Mouse (Mus musculus): ENCODE results near the gene Inka2. TPM values are rescaled to one million over a fixed set of nuclear protein-coding genes. Genes with fewer than 3 reads are reported as not detected.

The Inka2 gene
- polyA plus RNA-seq, 1 experiment from 2014 or later, result 0.36 TPM

GRCm38 (mm10) chr3:105670801-105671200, 33.6 kb upstream of the Inka2 start:
- 88% methylated on average over 1 of the region's 1 CpGs for WGBS
- H3K4me1 ChIP-seq (replicated peaks; ENCODE audit: control insufficient read depth, insufficient read depth, low read length), result no peaks in the 10 kb centered on the region
- H3K4me3 ChIP-seq (ENCODE audit: low read depth, low read length), result no peak overlapping the region
- H3K4me2 ChIP-seq, result no peak overlapping the region
- H3K9me3 ChIP-seq (ENCODE audit: control insufficient read depth, low read length), result no peaks in the 10 kb centered on the region
- H3K9ac ChIP-seq (ENCODE audit: low read depth, low read length), result no peak overlapping the region
- no peak overlapping the region for H3K27ac ChIP-seq (ENCODE audit: low read depth, low read length)
- no peaks in the 10 kb centered on the region; the same call in 1 of the 2 replicates for H3K27me3 ChIP-seq (replicated peaks; ENCODE audit: control insufficient read depth, insufficient read depth, low read length)
- DNase-seq (ENCODE audit: low spot score) (no peak), ATAC-seq (replicated peaks; ENCODE audit: low FRiP score) (no peak; the same call in 1 of the 2 replicates)
- no peaks in the 10 kb centered on the region for H3K36me3 ChIP-seq (ENCODE audit: control insufficient read depth, insufficient read depth, low read length)

- Histone ChIP-seq H3K27me3 (replicated peaks; ENCODE audit: control insufficient read depth, insufficient read depth, low read length) (no peaks in the 10 kb centered on the region), H3K4me2 (no peak overlapping the region), H3K9me3 (ENCODE audit: control insufficient read depth, low read length) (no peaks in the 10 kb centered on the region), H3K4me1 (replicated peaks; ENCODE audit: control insufficient read depth, insufficient read depth, low read length) (no peaks in the 10 kb centered on the region), H3K27ac (ENCODE audit: low read depth, low read length) (no peak overlapping the region), H3K4me3 (ENCODE audit: low read depth, low read length) (no peak overlapping the region), H3K36me3 (ENCODE audit: control insufficient read depth, insufficient read depth, low read length) (peaks cover 11% of the 10 kb centered on the region), H3K9ac (ENCODE audit: low read depth, low read length) (no peak overlapping the region)
- ATAC-seq (replicated peaks; ENCODE audit: low FRiP score), result peak; percentile 45; the same call in 1 of the 2 replicates
- no peak for DNase-seq (ENCODE audit: low spot score)
- WGBS, result 27% methylated on average over 7 of the region's 7 CpGs
These were observed 29.7 kb upstream of the Inka2 start for GRCm38 (mm10) chr3:105674595-105675218.

GRCm38 (mm10) chr3:105675932-105676331, 28.5 kb upstream of the Inka2 start:
- Histone ChIP-seq H3K4me3 (ENCODE audit: low read depth, low read length) (no peak overlapping the region), H3K9ac (ENCODE audit: low read depth, low read length) (no peak overlapping the region), H3K4me1 (replicated peaks; ENCODE audit: control insufficient read depth, insufficient read depth, low read length) (no peaks in the 10 kb centered on the region), H3K27me3 (replicated peaks; ENCODE audit: control insufficient read depth, insufficient read depth, low read length) (no peaks in the 10 kb centered on the region), H3K36me3 (ENCODE audit: control insufficient read depth, insufficient read depth, low read length) (peaks cover 11% of the 10 kb centered on the region), H3K9me3 (ENCODE audit: control insufficient read depth, low read length) (no peaks in the 10 kb centered on the region), H3K4me2 (no peak overlapping the region), H3K27ac (ENCODE audit: low read depth, low read length) (no peak overlapping the region)
- 53% methylated on average over 2 of the region's 2 CpGs for WGBS
- DNase-seq (ENCODE audit: low spot score), result no peak
- ATAC-seq (replicated peaks; ENCODE audit: low FRiP score), result no peak

GRCm38 (mm10) chr3:105680346-105680745, 24.1 kb upstream of the Inka2 start:
- no peaks in the 10 kb centered on the region for H3K4me1 ChIP-seq (replicated peaks; ENCODE audit: control insufficient read depth, insufficient read depth, low read length)
- no peak overlapping the region for H3K9ac ChIP-seq (ENCODE audit: low read depth, low read length)
- no peaks in the 10 kb centered on the region for H3K9me3 ChIP-seq (ENCODE audit: control insufficient read depth, low read length)
- ATAC-seq (replicated peaks; ENCODE audit: low FRiP score), result no peak
- no peak overlapping the region for H3K27ac ChIP-seq (ENCODE audit: low read depth, low read length)
- H3K27me3 ChIP-seq (replicated peaks; ENCODE audit: control insufficient read depth, insufficient read depth, low read length), result no peaks in the 10 kb centered on the region
- WGBS, result 91% methylated on average over 7 of the region's 7 CpGs
- no peak for DNase-seq (ENCODE audit: low spot score)
- H3K4me3 ChIP-seq (ENCODE audit: low read depth, low read length), result no peak overlapping the region
- peaks cover 11% of the 10 kb centered on the region for H3K36me3 ChIP-seq (ENCODE audit: control insufficient read depth, insufficient read depth, low read length)
- H3K4me2 ChIP-seq, result no peak overlapping the region

GRCm38 (mm10) chr3:105686394-105687323, 17.7 kb upstream of the Inka2 start:
- Histone ChIP-seq H3K9me3 (ENCODE audit: control insufficient read depth, low read length) (no peaks in the 10 kb centered on the region), H3K4me3 (ENCODE audit: low read depth, low read length) (peak overlapping the region; percentile 73), H3K4me2 (peak overlapping the region; percentile 76), H3K27ac (ENCODE audit: low read depth, low read length) (peak overlapping the region; percentile 67), H3K4me1 (replicated peaks; ENCODE audit: control insufficient read depth, insufficient read depth, low read length) (no peaks in the 10 kb centered on the region; the same call in 1 of the 2 replicates), H3K9ac (ENCODE audit: low read depth, low read length) (peak overlapping the region; percentile 92), H3K27me3 (replicated peaks; ENCODE audit: control insufficient read depth, insufficient read depth, low read length) (0 out of 2 replicates have a peak, but pooled peaks cover 2% of the 10 kb centered on the region), H3K36me3 (ENCODE audit: control insufficient read depth, insufficient read depth, low read length) (no peaks in the 10 kb centered on the region; the same call in 1 of the 2 replicates)
- DNase-seq (ENCODE audit: low spot score) (no peak), ATAC-seq (replicated peaks; ENCODE audit: low FRiP score) (peak; percentile 68)
- 5% methylated on average over 60 of the region's 60 CpGs for WGBS

- peak within 1 kb of the TSS; percentile 92 for H3K9ac ChIP-seq (ENCODE audit: low read depth, low read length)
- 0 out of 2 replicates have a peak, but pooled peaks cover 2% of the 10 kb centered on the region for H3K27me3 ChIP-seq (replicated peaks; ENCODE audit: control insufficient read depth, insufficient read depth, low read length)
- WGBS, result under 1% methylated on average over 72 of the region's 72 CpGs
- H3K4me3 ChIP-seq (ENCODE audit: low read depth, low read length), result peak within 1 kb of the TSS; percentile 73
- peak within 1 kb of the TSS; percentile 76 for H3K4me2 ChIP-seq
- peak; percentile 94 for ATAC-seq (replicated peaks; ENCODE audit: low FRiP score)
- peak; percentile 96 for DNase-seq (ENCODE audit: low spot score)
- H3K4me1 ChIP-seq (replicated peaks; ENCODE audit: control insufficient read depth, insufficient read depth, low read length), result no peaks in the 10 kb centered on the region; the same call in 1 of the 2 replicates
- H3K27ac ChIP-seq (ENCODE audit: low read depth, low read length), result peak within 1 kb of the TSS; percentile 67
- H3K9me3 ChIP-seq (ENCODE audit: control insufficient read depth, low read length), result no peaks in the 10 kb centered on the region
- no peaks in the 10 kb centered on the region; the same call in 1 of the 2 replicates for H3K36me3 ChIP-seq (ENCODE audit: control insufficient read depth, insufficient read depth, low read length)
These were observed 16.9 kb upstream of the Inka2 start, which contains the start of gene Ddx20 for GRCm38 (mm10) chr3:105687324-105688060. TSS of gene Ddx20 (minus strand) at chr3:105687574.

GRCm38 (mm10) chr3:105688536-105688935, 15.9 kb upstream of the Inka2 start:
- Histone ChIP-seq H3K27me3 (replicated peaks; ENCODE audit: control insufficient read depth, insufficient read depth, low read length) (peaks cover 6% of the 10 kb centered on the region), H3K9me3 (ENCODE audit: control insufficient read depth, low read length) (no peaks in the 10 kb centered on the region), H3K4me1 (replicated peaks; ENCODE audit: control insufficient read depth, insufficient read depth, low read length) (no peaks in the 10 kb centered on the region; the same call in 1 of the 2 replicates), H3K9ac (ENCODE audit: low read depth, low read length) (no peak overlapping the region), H3K36me3 (ENCODE audit: control insufficient read depth, insufficient read depth, low read length) (no peaks in the 10 kb centered on the region), H3K27ac (ENCODE audit: low read depth, low read length) (no peak overlapping the region), H3K4me3 (ENCODE audit: low read depth, low read length) (no peak overlapping the region), H3K4me2 (peak overlapping the region; percentile 64)
- no peak for ATAC-seq (replicated peaks; ENCODE audit: low FRiP score)
- no peak for DNase-seq (ENCODE audit: low spot score)
- WGBS, result 63% methylated on average over 2 of the region's 2 CpGs
